Mouse (Mus musculus) neural tube, embryonic 12.5 days (tissue): ENCODE data around the gene Med19. TPM values are rescaled to one million over a fixed set of nuclear protein-coding genes. Genes with fewer than 3 reads are reported as not detected.
A peak's percentile ranks its signal among the peaks of the same experiment; 100 is the strongest.

Source experiments
- ATAC-seq: fragments of 200-750 bp; cut with Nextera tagmentation; 2 replicates; pipeline ENCODE4 v1.8.0; 2017; ENCODE audit warnings: low read depth, mild to moderate bottlenecking, moderate TSS enrichment, moderate library complexity; ENCODE audit not compliant: low FRiP score
- H3K27ac ChIP-seq: fragments of 300-500 bp; sonication (generic); 2 replicates; pipeline ENCODE4 v1.5.1; 2016
- H3K27me3 ChIP-seq: fragments of 300-500 bp; sonication (generic); replicated peaks from 2 replicates; pipeline ENCODE4 v1.6.1; 2016; ENCODE audit warnings: mild to moderate bottlenecking
- H3K36me3 ChIP-seq: fragments of 300-500 bp; sonication (generic); 2 replicates; pipeline ENCODE4 v1.6.1; 2016; ENCODE audit warnings: mild to moderate bottlenecking
- H3K4me1 ChIP-seq: fragments of 300-500 bp; sonication (generic); 2 replicates; pipeline ENCODE4 v1.6.1; 2016
- H3K4me2 ChIP-seq: fragments of 300-500 bp; sonication (generic); replicated peaks from 2 replicates; pipeline ENCODE4 v1.6.1; 2016; ENCODE audit warnings: mild to moderate bottlenecking
- H3K4me3 ChIP-seq: fragments of 300-500 bp; sonication (generic); 2 replicates; pipeline ENCODE4 v1.5.1; 2016
- H3K9ac ChIP-seq: fragments of 300-500 bp; sonication (generic); 2 replicates; pipeline ENCODE4 v1.6.1; 2016; ENCODE audit warnings: mild to moderate bottlenecking
- H3K9me3 ChIP-seq: fragments of 300-500 bp; sonication (generic); 2 replicates; pipeline ENCODE4 v1.6.1; 2016; ENCODE audit warnings: mild to moderate bottlenecking
- WGBS: fragments of 180-500 bp; shearing (Covaris S2); methylation state at CpG from one replicate; pipeline ENCODE4 v1.1.7; 2016; 5-methylcytosine and 5-hydroxymethylcytosine counted together
- polyA plus RNA-seq: library from polyadenylated mRNA; unstranded; fragments of >200 nt; fragmentation: Nextera tagmentation; extraction: Ambion mirVana; gene quantifications from 2 replicates; pipeline ENCODE4 v1.2.1, GENCODE M21; 2016

Gene Med19
- 50.4 and 50.5 TPM in 2 replicates for polyA plus RNA-seq

DNA sequence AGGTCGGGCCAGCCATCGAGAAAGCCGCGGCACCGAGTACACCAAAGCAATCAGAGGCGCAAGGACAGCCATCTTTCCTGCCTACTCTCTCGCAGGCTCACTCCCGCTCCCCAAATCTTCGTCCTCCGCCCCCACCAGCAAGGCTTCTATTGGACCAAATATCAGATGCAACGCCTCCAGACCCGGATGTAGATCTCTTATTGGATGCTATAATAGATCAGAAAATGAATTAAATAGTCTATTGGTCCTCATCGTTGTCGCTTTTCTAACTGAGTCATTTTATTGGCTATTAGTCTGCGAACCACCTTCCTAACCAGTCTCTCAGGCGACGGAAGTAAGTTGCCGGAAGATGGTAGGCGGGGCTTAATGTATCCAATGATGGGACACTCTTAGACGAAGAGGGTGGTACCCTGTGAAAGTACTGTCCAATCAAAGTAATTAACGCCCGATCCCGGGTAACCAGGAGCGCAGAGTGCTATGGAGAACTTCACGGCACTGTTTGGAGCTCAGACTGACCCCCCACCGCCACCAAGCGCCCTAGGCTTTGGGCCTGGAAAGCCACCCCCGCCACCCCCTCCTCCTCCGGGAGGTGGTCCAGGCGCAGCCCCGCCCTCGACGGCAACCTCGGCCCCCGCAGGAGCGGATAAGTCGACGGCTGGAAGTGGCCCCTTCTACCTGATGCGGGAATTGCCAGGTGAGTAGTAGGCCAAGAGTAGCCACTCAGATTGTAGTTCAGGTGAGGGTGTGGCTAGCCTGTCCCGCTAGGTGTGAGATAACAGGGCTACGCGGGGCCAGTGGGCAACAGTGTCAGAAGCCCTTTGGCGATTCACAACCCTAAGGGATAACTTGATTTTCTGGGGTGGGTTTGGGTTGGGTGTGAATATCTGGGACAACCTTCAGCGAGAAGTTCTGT is at the start of gene Med19, which contains the start of gene Gm28635:
Med19 (plus strand) TSS at position 435 of the 913 bp plus-strand sequence.
Gm28635 (minus strand) TSS at position 74 of the 913 bp plus-strand sequence.
- ATAC-seq = peak; percentile 100
- H3K27me3 ChIP-seq = no peaks in the 10 kb centered on the region
- peak within 1 kb of the TSS; percentile 82 for H3K9ac ChIP-seq
- H3K9me3 ChIP-seq = no peaks in the 10 kb centered on the region
- peaks cover 31% of the 10 kb centered on the region for H3K36me3 ChIP-seq
- H3K4me2 ChIP-seq = peak within 1 kb of the TSS; percentile 87
- under 1% methylated on average over 44 of the region's 44 CpGs for WGBS
- H3K4me3 ChIP-seq = peak within 1 kb of the TSS; percentile 85
- no peak within 1 kb of the TSS for H3K27ac ChIP-seq
- peaks cover 18% of the 10 kb centered on the region for H3K4me1 ChIP-seq

DNA sequence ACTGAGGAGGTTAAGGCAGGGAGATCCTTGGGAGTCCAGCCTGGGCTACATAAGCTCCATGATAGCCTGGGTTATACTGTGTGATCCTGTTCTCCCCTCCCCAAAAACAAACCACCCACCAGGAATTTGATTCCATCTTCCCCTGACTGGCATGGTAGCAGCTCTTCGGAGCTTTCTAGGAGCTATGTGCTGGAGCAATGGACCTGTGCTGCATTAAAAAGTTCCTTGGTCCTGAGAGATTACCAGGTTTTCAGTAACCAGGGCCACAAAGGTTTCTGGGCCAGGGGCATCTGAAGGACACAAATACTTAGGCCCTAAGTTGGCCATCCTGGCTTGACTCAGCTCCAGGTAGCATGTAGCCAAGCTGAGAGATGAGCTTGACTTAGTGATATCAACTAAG is 46.2 kb upstream of the Med19 start:
- no peak overlapping the region for H3K4me2 ChIP-seq
- no peaks in the 10 kb centered on the region for H3K9me3 ChIP-seq
- no peaks in the 10 kb centered on the region for H3K36me3 ChIP-seq
- 93% methylated on average over 1 of the region's 1 CpGs for WGBS
- no peak for ATAC-seq
- peaks cover 31% of the 10 kb centered on the region for H3K4me1 ChIP-seq
- no peak overlapping the region for H3K27ac ChIP-seq
- no peak overlapping the region for H3K4me3 ChIP-seq
- no peak overlapping the region for H3K9ac ChIP-seq
- no peaks in the 10 kb centered on the region for H3K27me3 ChIP-seq

- Histone ChIP-seq H3K27me3 (no peaks in the 10 kb centered on the region), H3K36me3 (no peaks in the 10 kb centered on the region), H3K4me1 (peaks cover 35% of the 10 kb centered on the region), H3K9me3 (no peaks in the 10 kb centered on the region), H3K4me2 (no peak overlapping the region), H3K9ac (no peak overlapping the region), H3K4me3 (no peak overlapping the region), H3K27ac (no peak overlapping the region)
- WGBS = 12% methylated on average over 3 of the region's 3 CpGs
- no peak for ATAC-seq
These were observed 45.2 kb upstream of the Med19 start for GRCm38 (mm10) chr2:84632999-84633398.

- Histone ChIP-seq H3K4me1 (peaks cover 45% of the 10 kb centered on the region), H3K9ac (no peak overlapping the region), H3K27ac (no peak overlapping the region), H3K4me3 (no peak overlapping the region), H3K27me3 (no peaks in the 10 kb centered on the region), H3K36me3 (no peaks in the 10 kb centered on the region), H3K4me2 (0 out of 2 replicates have a peak overlapping the region, but pooled peaks have one; percentile 7), H3K9me3 (no peaks in the 10 kb centered on the region)
- ATAC-seq = no peak
- WGBS = 84% methylated on average over 4 of the region's 4 CpGs
These were observed 44.2 kb upstream of the Med19 start for GRCm38 (mm10) chr2:84634006-84634405.

- WGBS = 35% methylated on average over 4 of the region's 4 CpGs
- H3K27me3 ChIP-seq = no peaks in the 10 kb centered on the region
- ATAC-seq = peak; percentile 42; the same call in 1 of the 2 replicates
- H3K9ac ChIP-seq = no peak overlapping the region; the same call in 1 of the 2 replicates
- no peak overlapping the region for H3K4me3 ChIP-seq
- peaks cover 48% of the 10 kb centered on the region for H3K4me1 ChIP-seq
- H3K27ac ChIP-seq = peak overlapping the region; percentile 61
- H3K4me2 ChIP-seq = peak overlapping the region; percentile 37
- no peaks in the 10 kb centered on the region for H3K36me3 ChIP-seq
- H3K9me3 ChIP-seq = no peaks in the 10 kb centered on the region
These were observed 43.2 kb upstream of the Med19 start for GRCm38 (mm10) chr2:84634934-84635482.

DNA sequence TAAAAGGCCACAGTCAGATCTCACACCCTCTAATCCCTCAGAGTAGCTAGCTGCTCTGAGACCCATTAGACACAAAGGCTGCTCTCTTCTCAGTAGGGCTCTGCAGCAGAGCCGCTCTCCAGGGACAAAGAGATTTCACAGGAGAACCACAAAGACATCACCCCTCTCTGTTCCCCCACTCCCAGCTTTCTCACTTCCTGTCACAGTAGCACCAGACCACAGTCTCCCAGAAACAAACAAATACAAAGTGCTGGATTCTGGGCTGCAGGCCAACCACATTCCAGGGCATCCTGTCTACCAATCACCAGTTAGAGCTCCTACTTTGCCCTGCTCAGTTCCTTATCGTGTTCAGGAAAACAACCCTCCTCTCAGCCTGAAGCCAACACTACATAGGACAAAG is 42.6 kb upstream of the Med19 start:
- no peaks in the 10 kb centered on the region for H3K36me3 ChIP-seq
- no peak overlapping the region for H3K4me3 ChIP-seq
- H3K4me1 ChIP-seq = peaks cover 48% of the 10 kb centered on the region
- peak overlapping the region; percentile 61 for H3K27ac ChIP-seq
- ATAC-seq = peak; percentile 88
- H3K27me3 ChIP-seq = no peaks in the 10 kb centered on the region
- no peaks in the 10 kb centered on the region for H3K9me3 ChIP-seq
- H3K9ac ChIP-seq = peak overlapping the region; percentile 35; the same call in 1 of the 2 replicates
- peak overlapping the region; percentile 37 for H3K4me2 ChIP-seq
- 3% methylated on average over 2 of the region's 2 CpGs for WGBS

GRCm38 (mm10) chr2:84636231-84636741 is 41.9 kb upstream of the Med19 start:
- WGBS = 12% methylated on average over 8 of the region's 8 CpGs
- no peak overlapping the region for H3K4me3 ChIP-seq
- no peaks in the 10 kb centered on the region for H3K36me3 ChIP-seq
- H3K4me2 ChIP-seq = peak overlapping the region; percentile 37
- H3K4me1 ChIP-seq = peaks cover 48% of the 10 kb centered on the region
- peak; percentile 9; the same call in 1 of the 2 replicates for ATAC-seq
- no peaks in the 10 kb centered on the region for H3K27me3 ChIP-seq
- peak overlapping the region; percentile 61 for H3K27ac ChIP-seq
- H3K9me3 ChIP-seq = no peaks in the 10 kb centered on the region
- no peak overlapping the region for H3K9ac ChIP-seq

GRCm38 (mm10) chr2:84637452-84638165 is 40.6 kb upstream of the Med19 start:
- no peak for ATAC-seq
- Histone ChIP-seq H3K4me2 (peak overlapping the region; percentile 18; the same call in 1 of the 2 replicates), H3K4me3 (no peak overlapping the region), H3K9me3 (no peaks in the 10 kb centered on the region), H3K36me3 (no peaks in the 10 kb centered on the region), H3K27me3 (no peaks in the 10 kb centered on the region), H3K4me1 (peaks cover 48% of the 10 kb centered on the region), H3K27ac (no peak overlapping the region), H3K9ac (no peak overlapping the region)
- 38% methylated on average over 7 of the region's 7 CpGs for WGBS

DNA sequence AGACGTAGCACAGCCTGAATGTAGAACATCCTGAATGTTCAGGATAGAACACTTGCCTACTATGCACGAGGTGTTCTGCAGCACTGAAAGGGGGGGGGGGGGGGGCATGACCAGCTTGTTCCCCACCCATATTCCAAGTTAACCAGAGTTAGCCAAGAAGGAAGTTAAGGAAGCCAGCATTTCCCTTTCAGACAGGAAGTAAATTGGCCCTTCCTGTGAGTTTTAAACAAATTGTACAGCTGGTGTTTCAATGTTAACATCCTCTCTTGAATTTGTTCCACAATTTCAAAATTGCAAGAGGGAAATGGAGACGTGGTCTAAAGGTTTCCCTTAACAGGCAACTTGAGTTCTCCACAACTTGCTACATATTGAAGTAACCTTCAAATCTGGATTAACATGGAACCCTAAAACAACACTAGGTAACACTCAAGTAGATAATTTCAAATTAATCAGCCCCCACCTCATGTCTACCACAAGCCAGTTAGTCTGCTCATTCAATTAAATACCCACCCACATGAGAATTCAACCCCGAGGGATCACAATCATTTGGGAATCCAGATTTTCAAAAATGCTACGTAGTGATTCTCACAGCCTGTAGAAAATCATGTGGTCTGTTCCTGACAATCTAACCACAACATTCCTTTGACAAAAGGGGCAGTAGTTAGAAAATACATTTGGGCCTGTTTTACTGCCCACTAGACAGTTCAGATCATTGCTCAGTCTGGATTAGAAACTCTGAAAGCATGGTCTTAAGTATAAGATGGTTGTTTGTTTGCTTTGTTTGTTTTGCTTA is 39.6 kb upstream of the Med19 start:
- Histone ChIP-seq H3K4me1 (peaks cover 44% of the 10 kb centered on the region), H3K4me3 (no peak overlapping the region), H3K27me3 (no peaks in the 10 kb centered on the region), H3K9ac (no peak overlapping the region), H3K36me3 (no peaks in the 10 kb centered on the region), H3K27ac (no peak overlapping the region), H3K9me3 (no peaks in the 10 kb centered on the region), H3K4me2 (peak overlapping the region; percentile 18; the same call in 1 of the 2 replicates)
- WGBS = 75% methylated on average over 5 of the region's 5 CpGs
- no peak for ATAC-seq

DNA sequence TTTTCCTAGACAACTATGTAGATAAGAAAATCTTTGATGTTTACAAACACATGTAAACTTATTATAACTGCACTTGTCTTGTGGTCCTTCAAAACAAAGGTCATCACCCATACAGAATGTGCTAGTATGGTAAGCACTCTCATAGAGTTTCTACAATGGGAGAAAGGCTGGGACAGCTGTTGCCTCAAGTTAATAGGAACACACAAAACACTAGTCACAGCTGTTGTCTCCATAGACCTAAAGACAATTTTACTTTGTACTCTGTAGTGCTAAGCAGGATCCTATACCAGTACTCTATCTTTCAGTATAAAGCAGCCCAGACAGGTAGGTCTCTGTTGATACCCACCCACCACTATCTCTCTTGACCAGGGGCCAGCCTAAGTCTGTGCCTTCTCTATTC is 37.4 kb upstream of the Med19 start:
- no peak overlapping the region for H3K4me2 ChIP-seq
- no peak overlapping the region for H3K9ac ChIP-seq
- no peak overlapping the region for H3K4me3 ChIP-seq
- H3K36me3 ChIP-seq = no peaks in the 10 kb centered on the region
- H3K9me3 ChIP-seq = no peaks in the 10 kb centered on the region
- peaks cover 28% of the 10 kb centered on the region for H3K4me1 ChIP-seq
- ATAC-seq = no peak
- H3K27ac ChIP-seq = no peak overlapping the region
- H3K27me3 ChIP-seq = no peaks in the 10 kb centered on the region

- Histone ChIP-seq H3K36me3 (no peaks in the 10 kb centered on the region), H3K27me3 (no peaks in the 10 kb centered on the region), H3K9me3 (no peaks in the 10 kb centered on the region), H3K4me3 (no peak overlapping the region), H3K27ac (no peak overlapping the region), H3K4me1 (no peaks in the 10 kb centered on the region), H3K4me2 (no peak overlapping the region), H3K9ac (no peak overlapping the region)
- 82% methylated on average over 1 of the region's 1 CpGs for WGBS
- no peak for ATAC-seq
These were observed 32.1 kb upstream of the Med19 start for GRCm38 (mm10) chr2:84646138-84646537.
